Mouse (Mus musculus): ENCODE measurements around the gene Ccm2. TPM values are rescaled to one million over a fixed set of nuclear protein-coding genes. Genes with fewer than 3 reads are reported as not detected.

Ccm2 gene
- total RNA-seq, 2 experiments from 2014 or later = 52.1 to 53.4 TPM

GRCm38 (mm10) chr11:6530746-6531145, 15.9 kb upstream of the Ccm2 start:
- DNase-seq = no peak

DNA sequence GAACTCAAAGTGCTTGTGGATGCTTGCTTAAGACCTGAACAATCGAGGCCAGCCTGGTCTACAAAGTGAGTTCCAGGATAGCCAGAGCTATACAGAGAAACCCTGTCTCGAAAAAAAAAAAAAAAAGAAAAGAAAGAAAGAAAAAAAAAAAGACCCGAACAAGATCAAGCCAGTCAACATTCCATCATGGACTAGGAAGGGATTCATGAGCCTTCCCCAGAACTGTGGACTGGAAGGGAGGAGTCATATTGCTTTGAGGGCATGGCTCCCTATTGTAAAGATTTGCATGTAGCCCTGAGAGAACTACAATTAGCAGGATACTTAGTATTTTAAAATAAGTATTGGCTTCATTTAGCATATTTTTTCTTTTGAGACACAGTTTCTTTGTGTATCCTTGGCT, 2.0 kb upstream of the Ccm2 start:
- DNase-seq = no peak

GRCm38 (mm10) chr11:6545186-6545856, 1.4 kb upstream of the Ccm2 start:
- DNase-seq = no peak

- no peak for DNase-seq
Measured at GRCm38 (mm10) chr11:6545857-6546192, 862 bp upstream of the Ccm2 start.

GRCm38 (mm10) chr11:6547037-6547680, 472 bp downstream of the Ccm2 start:
- peak; percentile 20 to 39 for DNase-seq

GRCm38 (mm10) chr11:6547696-6548325, 1.1 kb downstream of the Ccm2 start:
- DNase-seq = no peak

GRCm38 (mm10) chr11:6549770-6550169, 3.1 kb downstream of the Ccm2 start:
- DNase-seq = no peak

DNA sequence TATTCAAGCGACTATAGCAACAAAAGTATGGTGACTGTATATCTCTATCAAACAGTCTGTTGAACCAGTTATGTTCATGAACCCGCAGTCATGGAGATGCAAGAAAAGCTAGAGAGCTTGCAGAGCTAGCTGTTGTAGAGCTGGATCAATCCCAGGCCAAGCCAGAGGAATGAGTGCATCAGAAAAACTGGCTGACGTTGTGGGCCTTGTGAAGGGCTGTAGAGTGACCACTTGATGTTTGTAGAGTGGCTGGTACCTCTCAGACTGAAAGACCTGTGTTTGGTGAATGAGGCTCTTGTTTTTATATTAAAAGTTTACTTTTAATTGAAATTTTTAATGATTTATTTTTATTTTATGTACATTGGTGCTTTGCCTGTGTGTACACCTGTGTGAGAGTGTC, 3.5 kb downstream of the Ccm2 start:
- DNase-seq = no peak

GRCm38 (mm10) chr11:6558234-6558633, 11.5 kb downstream of the Ccm2 start:
- DNase-seq = no peak

DNA sequence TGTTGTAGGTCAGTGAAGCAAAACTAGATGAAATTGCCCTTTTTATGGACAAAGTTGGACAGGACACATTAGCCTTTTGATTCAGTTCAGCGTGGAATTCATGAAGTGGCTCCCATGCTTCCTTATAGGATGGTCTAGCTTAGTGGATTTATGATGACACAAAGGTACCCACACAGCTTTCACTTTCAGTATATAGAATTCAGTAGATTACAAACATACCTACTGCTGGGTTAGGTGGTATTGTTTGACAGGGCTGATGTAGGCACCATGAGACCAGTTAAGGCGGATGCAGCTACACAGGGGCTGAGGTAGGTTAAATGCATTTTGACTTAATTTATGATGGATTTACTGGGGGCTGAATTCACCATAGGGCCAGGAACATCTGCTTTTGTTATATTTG, 13.3 kb downstream of the Ccm2 start:
- no peak for DNase-seq

DNA sequence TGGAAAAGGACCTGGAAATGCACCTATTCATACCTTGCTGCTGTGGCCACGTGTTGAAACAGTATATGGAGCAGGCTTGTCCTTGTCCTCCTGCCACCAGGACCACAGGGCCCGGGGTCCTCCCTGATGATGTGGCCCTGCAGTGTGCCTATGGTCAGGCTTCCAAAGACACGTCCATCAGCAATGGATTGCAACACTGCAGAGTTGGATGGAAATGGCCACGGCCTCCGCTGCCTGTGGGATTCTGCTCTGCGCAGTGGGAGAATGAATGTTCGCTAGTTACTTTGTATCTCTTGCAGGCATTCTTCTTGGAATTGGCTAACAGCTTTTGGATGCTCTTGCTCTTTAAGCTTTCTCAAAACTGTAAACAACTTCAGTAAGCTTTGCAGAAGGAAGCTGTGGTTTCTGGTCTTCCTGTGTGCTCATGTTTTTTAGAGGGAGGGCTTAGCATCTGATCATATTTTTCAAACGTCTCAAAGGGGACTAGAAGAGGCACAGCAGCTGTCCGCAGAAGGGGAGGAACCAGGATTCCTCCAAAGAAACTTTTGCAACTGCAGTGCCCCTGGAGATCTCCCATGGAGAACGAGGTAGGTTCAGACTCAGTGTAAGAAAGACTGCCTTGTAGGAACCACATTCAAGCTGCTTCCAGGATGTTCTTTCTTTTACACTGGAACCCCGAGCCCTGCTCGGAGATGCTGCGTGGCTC, 14.1 kb downstream of the Ccm2 start:
- no peak for DNase-seq

- DNase-seq = no peak
Measured at GRCm38 (mm10) chr11:6561474-6561873, 14.8 kb downstream of the Ccm2 start.

GRCm38 (mm10) chr11:6562359-6562758, 15.7 kb downstream of the Ccm2 start:
- DNase-seq = no peak

DNA sequence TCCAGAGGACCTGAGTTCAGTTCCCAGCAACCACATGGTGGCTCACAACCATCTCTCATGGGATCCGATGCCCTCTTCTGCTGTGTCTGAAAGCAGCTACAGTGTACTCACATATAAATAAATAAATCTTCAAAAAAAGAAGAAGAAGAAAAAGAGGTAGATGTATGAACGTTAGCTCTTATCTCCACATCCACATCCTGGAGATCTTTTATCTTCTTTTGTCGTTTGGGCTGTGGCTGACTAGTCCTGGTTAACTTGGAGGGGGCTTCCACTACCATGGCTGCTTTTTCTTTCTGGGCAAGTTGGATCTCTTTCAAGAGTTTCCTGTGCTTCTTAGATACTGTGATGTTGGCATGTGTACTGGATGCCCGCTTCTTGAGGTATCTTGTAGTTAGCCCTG, 16.5 kb downstream of the Ccm2 start:
- DNase-seq = no peak

DNA sequence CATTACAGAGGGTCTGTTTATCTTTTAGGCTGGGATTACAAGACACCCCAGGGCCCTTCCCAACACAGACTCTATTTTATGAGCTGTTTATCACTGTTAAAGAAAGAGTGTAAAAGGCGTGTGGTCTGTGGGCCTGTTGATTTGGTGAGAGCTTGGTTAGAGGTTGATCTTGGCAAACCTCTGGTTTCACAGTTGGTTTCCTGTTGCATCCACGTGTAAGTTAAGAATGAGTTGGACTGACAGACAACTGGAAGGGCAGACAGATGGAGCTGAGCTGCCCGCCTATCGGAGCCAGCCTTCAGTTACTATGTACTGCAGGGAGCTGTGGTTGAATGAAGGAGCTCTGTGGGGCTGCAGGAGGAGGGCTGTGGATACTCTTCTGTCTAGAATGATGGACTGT, 19.8 kb downstream of the Ccm2 start:
- no peak for DNase-seq

- DNase-seq = no peak
Measured at GRCm38 (mm10) chr11:6567951-6568350, 21.3 kb downstream of the Ccm2 start.

GRCm38 (mm10) chr11:6568584-6569409, 22.1 kb downstream of the Ccm2 start:
- DNase-seq = peak; percentile 23 to 39

DNA sequence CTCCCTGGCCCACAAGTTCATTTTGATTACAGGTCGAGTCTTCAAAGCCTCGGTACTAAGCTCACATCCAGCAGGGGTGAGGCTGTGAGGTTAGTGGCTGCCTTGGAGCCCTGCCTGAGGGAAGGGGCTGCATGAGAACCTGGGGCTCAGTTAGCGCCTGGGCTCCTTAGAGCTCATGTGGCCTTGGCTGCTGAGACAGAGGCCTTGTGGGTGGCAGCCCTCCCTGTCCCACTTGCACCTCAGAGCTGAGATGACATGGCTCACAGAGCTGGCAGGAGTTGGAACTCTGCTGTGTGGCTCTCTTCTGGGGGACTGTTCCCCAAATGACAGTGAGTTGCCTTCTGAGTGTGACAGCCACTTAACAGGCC, 22.7 kb downstream of the Ccm2 start:
- peak in 1 of 2 experiments; percentile 9 for DNase-seq

DNA sequence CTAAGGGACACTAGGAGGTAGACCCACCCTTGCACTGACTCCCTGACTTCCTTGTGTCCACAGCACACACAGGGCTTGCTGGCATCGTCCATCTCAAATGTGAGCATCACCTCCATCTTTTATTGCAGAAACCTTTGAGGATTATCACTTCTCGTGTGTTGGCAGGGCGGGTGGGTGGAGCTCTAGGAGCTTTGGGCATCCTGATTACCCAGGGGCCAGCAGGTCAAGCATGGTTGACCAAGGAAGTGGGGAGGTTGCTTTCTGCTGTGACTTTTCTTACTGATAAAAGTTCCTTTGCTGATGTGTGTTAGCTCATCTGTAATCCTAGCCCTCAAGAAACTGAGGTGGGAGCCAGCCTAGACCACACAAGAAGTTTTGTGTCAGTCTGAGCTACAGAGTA, 29.5 kb downstream of the Ccm2 start:
- no peak for DNase-seq

DNA sequence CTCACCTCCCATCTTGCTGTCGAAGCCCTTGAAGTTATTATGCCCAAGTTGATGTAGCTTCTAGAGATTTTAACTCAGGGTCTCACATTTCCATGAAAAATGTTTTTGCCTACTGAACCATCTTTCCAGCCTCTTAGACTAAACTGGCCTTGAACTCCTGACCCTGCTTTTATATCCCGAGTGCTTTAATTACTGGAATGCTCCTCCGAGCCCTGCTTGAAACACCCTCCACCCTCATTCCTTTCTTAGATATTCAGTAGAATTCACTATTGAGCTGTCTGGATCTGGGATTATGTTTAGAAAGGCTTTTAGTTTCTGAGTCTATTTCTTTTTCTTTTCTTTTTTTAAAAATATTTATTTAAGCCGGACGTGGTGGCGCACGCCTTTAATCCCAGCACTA, 32.7 kb downstream of the Ccm2 start:
- DNase-seq = no peak

GRCm38 (mm10) chr11:6580065-6580750, 33.5 kb downstream of the Ccm2 start:
- no peak for DNase-seq

GRCm38 (mm10) chr11:6581560-6581959, 34.9 kb downstream of the Ccm2 start:
- no peak for DNase-seq

Measured in layer of hippocampus, postnatal 36 days (tissue).